Mouse (Mus musculus): ENCODE data around the gene Crim1.
A peak's percentile ranks its signal among the peaks of the same experiment; 100 is the strongest.

Crim1 gene

GRCm38 (mm10) chr17:78254256-78254655, 54.2 kb downstream of the Crim1 start:
- DNase-seq = no peak

- no peak for DNase-seq
These were observed 55.7 kb downstream of the Crim1 start for GRCm38 (mm10) chr17:78255711-78256110.

GRCm38 (mm10) chr17:78256534-78256933, 56.5 kb downstream of the Crim1 start:
- no peak for DNase-seq

GRCm38 (mm10) chr17:78261684-78262083, 61.6 kb downstream of the Crim1 start:
- DNase-seq = no peak

- DNase-seq = no peak
These were observed 64.1 kb downstream of the Crim1 start for GRCm38 (mm10) chr17:78264116-78264515.

DNA sequence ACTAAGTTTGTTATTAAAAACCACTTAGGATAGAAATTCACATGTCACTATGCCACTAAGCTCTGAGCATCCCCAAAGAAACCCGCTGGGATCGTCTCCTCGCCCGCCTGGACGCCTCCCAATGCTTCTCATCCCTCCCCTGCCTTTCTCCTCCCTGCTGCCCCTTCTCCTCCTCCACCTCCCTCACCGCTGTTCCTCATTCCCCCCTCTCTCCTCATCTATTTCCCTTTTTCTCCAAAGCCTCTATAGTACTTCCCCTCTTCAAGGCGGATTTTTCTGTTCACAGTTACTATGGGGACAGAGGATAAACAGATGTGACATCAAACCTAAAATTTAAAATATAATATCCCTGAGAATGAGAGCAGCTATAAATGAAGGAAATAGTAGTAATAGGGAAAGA, 65.1 kb downstream of the Crim1 start:
- no peak for DNase-seq

DNA sequence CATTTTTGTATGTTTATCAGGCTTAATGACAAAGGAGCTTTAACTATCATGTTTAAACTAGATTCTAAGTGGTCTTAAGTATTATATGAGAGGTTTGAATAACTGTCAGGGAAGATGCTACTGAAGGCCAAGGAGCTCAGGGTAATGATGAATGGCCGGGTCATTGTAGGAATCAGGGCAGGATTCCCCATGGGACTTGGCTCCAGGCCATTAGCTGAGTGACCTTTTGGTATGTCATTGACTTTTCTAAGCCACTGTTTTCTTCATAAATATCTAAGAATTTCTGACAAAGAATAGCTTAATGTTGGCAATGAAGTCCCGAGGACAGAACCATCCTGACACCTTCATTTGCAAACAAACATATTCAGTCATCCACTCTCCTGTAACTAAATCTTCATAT, 66.2 kb downstream of the Crim1 start:
- DNase-seq = no peak

DNA sequence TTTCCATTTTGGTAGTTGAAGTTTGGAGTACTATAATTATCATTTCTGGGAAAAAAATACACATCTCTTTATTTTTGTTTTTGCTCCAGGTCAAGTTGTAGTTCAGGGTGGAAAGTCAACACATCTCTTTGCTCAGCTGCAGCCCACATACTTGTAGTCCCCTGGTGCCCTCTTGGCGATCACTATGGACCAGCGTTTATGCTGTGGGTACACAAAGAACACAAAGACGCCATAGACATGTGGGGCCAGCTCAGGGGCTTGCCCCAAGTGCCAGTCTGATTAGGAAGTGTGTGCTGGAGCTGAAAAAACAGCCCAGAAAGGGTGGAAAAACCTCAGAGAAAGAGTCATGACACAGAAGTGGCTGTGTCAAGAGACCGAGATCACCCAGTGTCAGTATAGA, 68.5 kb downstream of the Crim1 start:
- no peak for DNase-seq

- no peak for DNase-seq
These were observed 69.3 kb downstream of the Crim1 start for GRCm38 (mm10) chr17:78269311-78269710.

DNA sequence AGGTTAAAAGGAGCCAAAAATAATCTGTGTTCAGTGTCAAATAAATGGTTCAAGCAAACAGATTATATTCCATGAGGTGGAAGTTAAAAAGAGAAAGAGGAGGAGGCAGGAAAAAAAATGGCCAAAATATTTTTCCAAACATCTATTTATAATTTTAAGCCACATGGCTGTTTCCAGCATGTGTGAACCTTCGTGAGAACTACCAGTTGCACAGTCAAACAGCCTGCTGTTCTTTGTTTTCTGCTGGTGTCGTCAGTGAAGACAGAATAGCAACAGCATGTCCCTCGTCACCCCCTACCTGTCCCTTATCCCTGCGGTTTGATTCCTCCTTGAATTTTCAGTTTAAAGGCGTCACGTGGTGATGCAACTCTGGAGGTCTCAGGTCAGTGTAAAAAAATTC, 70.0 kb downstream of the Crim1 start:
- no peak for DNase-seq

- DNase-seq = no peak
These were observed 71.7 kb downstream of the Crim1 start for GRCm38 (mm10) chr17:78271731-78272130.

DNA sequence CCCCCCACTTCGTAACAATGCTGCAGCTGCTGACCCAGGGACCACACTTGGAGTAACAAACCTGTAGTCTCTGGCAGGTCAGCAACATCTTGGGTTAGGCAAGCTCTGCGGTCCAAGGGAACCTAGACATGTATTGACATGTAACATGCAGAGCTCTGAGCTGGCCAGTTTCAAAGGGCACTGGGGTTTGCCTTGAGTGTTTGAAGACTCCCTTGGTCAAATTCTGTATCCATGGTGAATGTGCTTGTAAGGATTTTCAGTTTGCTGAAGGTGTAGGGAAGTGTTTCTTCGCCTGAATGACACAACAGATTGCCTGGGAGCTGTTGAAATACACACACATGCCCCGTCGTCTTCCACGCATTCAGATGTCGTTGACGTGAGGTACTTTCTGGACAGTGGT, 72.1 kb downstream of the Crim1 start:
- DNase-seq = no peak

- DNase-seq = no peak
These were observed 72.8 kb downstream of the Crim1 start for GRCm38 (mm10) chr17:78272713-78273483.

- no peak for DNase-seq
These were observed 73.8 kb downstream of the Crim1 start for GRCm38 (mm10) chr17:78273875-78274274.

- no peak for DNase-seq
These were observed 74.8 kb downstream of the Crim1 start for GRCm38 (mm10) chr17:78274609-78275506.

- no peak for DNase-seq
These were observed 75.4 kb downstream of the Crim1 start for GRCm38 (mm10) chr17:78275507-78275813.

DNA sequence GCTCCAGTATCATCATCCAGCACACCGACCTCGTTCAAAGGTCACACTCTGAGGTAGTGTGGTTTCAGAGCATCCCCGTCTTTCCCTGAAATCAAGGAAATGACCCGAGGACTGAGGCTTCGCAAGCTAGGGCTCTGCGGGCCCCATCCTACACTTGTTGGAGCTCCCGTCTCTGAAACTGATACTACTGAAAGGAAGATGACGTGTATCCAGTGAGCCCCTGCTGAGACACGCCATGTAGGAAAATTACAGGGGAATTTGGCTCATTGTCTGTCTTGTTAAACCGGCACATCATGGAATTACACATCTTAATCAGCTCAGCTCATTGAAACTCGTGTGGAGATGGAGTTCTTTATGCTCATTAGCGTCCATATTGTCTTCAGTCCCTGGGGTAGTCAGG, 79.1 kb downstream of the Crim1 start:
- DNase-seq = no peak

DNA sequence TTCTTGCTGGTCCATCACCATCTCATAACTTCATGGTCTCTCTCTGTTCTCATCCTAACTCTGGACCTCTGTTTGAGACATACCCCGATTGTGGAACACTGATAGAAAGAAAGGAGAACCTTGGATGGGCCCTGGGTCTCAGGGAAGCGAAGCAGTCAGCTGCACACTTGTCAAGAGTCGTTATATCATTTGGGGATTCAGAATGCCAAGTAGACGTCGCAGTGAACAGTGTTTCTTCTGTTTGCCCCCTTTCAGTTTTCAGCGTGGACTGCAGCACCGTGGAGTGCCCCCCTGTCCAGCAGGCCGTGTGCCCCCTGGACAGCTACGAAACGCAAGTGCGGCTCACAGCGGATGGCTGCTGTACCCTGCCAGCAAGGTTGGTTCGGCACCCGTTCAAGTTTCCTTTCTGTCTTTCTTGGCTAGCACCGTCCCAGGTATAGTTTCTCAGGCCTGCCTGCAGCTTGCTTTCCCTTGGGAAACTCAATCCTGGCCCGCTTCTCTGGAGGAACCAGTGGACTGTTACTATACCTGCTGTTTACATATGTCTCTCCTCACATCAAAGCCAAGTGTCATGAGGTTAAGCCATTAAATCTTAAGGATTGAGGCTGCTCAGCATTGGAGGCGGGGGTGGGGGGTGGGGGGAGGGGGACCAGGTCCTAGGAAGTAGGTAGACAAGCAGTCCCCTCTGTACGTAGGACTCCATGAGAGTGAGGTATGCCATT, 81.1 kb downstream of the Crim1 start:
- peak; percentile 12 for DNase-seq

- no peak for DNase-seq
These were observed 83.4 kb downstream of the Crim1 start for GRCm38 (mm10) chr17:78283271-78283992.

GRCm38 (mm10) chr17:78286021-78286420, 86.0 kb downstream of the Crim1 start:
- DNase-seq = no peak

DNA sequence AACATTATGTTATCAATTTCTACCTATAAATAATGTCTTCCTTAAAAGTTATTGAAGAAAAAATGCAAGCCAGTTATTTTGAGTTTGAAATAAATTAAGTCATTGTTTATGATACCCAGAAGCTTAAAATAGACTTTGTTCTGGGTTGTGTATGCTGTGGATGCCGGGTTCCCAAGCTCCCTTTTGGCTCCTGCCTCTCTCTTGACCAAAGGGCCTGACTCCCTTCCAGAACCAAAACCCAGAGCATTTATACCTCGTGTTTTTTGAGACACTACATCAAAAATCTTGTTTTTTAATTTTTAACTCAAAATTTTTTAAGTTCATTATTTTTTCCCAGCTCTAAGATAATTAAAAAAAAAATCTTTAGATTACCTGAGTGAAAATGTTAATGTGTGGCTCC, 87.3 kb downstream of the Crim1 start:
- no peak for DNase-seq

GRCm38 (mm10) chr17:78290153-78290876, 90.3 kb downstream of the Crim1 start:
- no peak for DNase-seq

Measured in cerebellum, adult 8-10 months (tissue).